Mouse (Mus musculus) stomach, embryonic 14.5 days (tissue): ENCODE data around the gene Plcb4. TPM values are rescaled to one million over a fixed set of nuclear protein-coding genes. Genes with fewer than 3 reads are reported as not detected.

ENCODE experiments used
- ATAC-seq: fragments of 200-750 bp; cut with Nextera tagmentation; 2 replicates; pipeline ENCODE4 v1.8.0; 2017; ENCODE audit warnings: low read depth, moderate TSS enrichment; ENCODE audit not compliant: insufficient number of reproducible peaks, insufficient read depth, low FRiP score
- H3K27ac ChIP-seq: fragments of 300-500 bp; sonication (generic); 2 replicates; pipeline ENCODE4 v1.5.1; 2014; ENCODE audit warnings: mild to moderate bottlenecking, low read length, moderate library complexity, mixed read lengths
- H3K27me3 ChIP-seq: fragments of 300-500 bp; sonication (generic); 2 replicates; pipeline ENCODE4 v1.6.1; 2014; ENCODE audit warnings: low read length, control low read depth, mixed read lengths; ENCODE audit not compliant: control insufficient read depth, insufficient read depth
- H3K36me3 ChIP-seq: fragments of 300-500 bp; sonication (generic); 2 replicates; pipeline ENCODE4 v1.6.1; 2014; ENCODE audit warnings: mild to moderate bottlenecking, control low read depth, low read length, moderate library complexity, mixed read lengths; ENCODE audit not compliant: control insufficient read depth, insufficient read depth
- H3K4me1 ChIP-seq: fragments of 300-500 bp; sonication (generic); 2 replicates; pipeline ENCODE4 v1.6.1; 2014; ENCODE audit warnings: low read length, control low read depth, mixed read lengths; ENCODE audit not compliant: control insufficient read depth, insufficient read depth
- H3K4me2 ChIP-seq: fragments of 300-500 bp; sonication (generic); replicated peaks from 2 replicates; pipeline ENCODE4 v1.6.1; 2014; ENCODE audit warnings: low read depth, low read length, control low read depth
- H3K4me3 ChIP-seq: fragments of 300-500 bp; sonication (generic); 2 replicates; pipeline ENCODE4 v1.5.1; 2014; ENCODE audit warnings: low read depth, low read length, control low read depth
- H3K9ac ChIP-seq: fragments of 300-500 bp; sonication (generic); replicated peaks from 2 replicates; pipeline ENCODE4 v1.6.1; 2014; ENCODE audit warnings: low read depth, mild to moderate bottlenecking, control low read depth, low read length, moderate library complexity, mixed read lengths
- H3K9me3 ChIP-seq: fragments of 300-500 bp; sonication (generic); 2 replicates; pipeline ENCODE4 v1.6.1; 2016; ENCODE audit warnings: low read depth, low read length, control low read depth; ENCODE audit not compliant: control insufficient read depth
- WGBS: fragments of 180-500 bp; shearing (Covaris S2); extraction: QIAGEN DNeasy Blood & Tissue Kit; methylation state at CpG from one replicate; pipeline ENCODE4 v1.1.7; 2014; 5-methylcytosine and 5-hydroxymethylcytosine counted together
- polyA plus RNA-seq: library from polyadenylated mRNA; unstranded; fragments of >200 nt; fragmentation: Nextera tagmentation; extraction: Ambion mirVana; gene quantifications from 2 replicates; pipeline ENCODE4 v1.2.1, GENCODE M21; 2014

The Plcb4 gene
- polyA plus RNA-seq, 1 experiment from 2014 or later, result 51.4 TPM

GRCm38 (mm10) chr2:135963089-135963488 lies 304.3 kb downstream of the Plcb4 start:
- H3K9me3 ChIP-seq, result no peaks in the 10 kb centered on the region

GRCm38 (mm10) chr2:135966871-135967557 lies 308.2 kb downstream of the Plcb4 start:
- Histone ChIP-seq H3K27me3 (no peaks in the 10 kb centered on the region), H3K36me3 (no peaks in the 10 kb centered on the region), H3K9me3 (no peaks in the 10 kb centered on the region), H3K9ac (no peak overlapping the region), H3K4me1 (no peaks in the 10 kb centered on the region), H3K4me3 (no peak overlapping the region), H3K4me2 (no peak overlapping the region), H3K27ac (no peak overlapping the region)
- 59% methylated on average over 16 of the region's 16 CpGs for WGBS
- no peak for ATAC-seq

More at GRCm38 (mm10) chr2:135963089-135963488, 304.3 kb downstream of the Plcb4 start:
- 88% methylated on average over 14 of the region's 14 CpGs for WGBS
- H3K4me1 ChIP-seq, result no peaks in the 10 kb centered on the region
- H3K36me3 ChIP-seq, result no peaks in the 10 kb centered on the region; the same call in 1 of the 2 replicates
- ATAC-seq, result no peak
- H3K9ac ChIP-seq, result no peak overlapping the region
- no peak overlapping the region for H3K27ac ChIP-seq
- H3K4me2 ChIP-seq, result no peak overlapping the region
- H3K27me3 ChIP-seq, result no peaks in the 10 kb centered on the region
- H3K4me3 ChIP-seq, result no peak overlapping the region

- Histone ChIP-seq H3K27ac (no peak overlapping the region), H3K9ac (no peak overlapping the region), H3K36me3 (no peaks in the 10 kb centered on the region), H3K4me3 (no peak overlapping the region), H3K9me3 (no peaks in the 10 kb centered on the region), H3K27me3 (no peaks in the 10 kb centered on the region), H3K4me1 (no peaks in the 10 kb centered on the region), H3K4me2 (no peak overlapping the region)
- ATAC-seq, result no peak
- whole genome bisulfite sequencing, result 92% methylated on average over 12 of the region's 12 CpGs
Measured at GRCm38 (mm10) chr2:135968159-135968558, 309.3 kb downstream of the Plcb4 start.

- H3K4me3 ChIP-seq, result no peak overlapping the region
- no peak for ATAC-seq
- no peaks in the 10 kb centered on the region for H3K4me1 ChIP-seq
- no peaks in the 10 kb centered on the region for H3K9me3 ChIP-seq
- no peaks in the 10 kb centered on the region for H3K36me3 ChIP-seq
- H3K27ac ChIP-seq, result no peak overlapping the region
- WGBS, result 93% methylated on average over 4 of the region's 4 CpGs
- H3K4me2 ChIP-seq, result no peak overlapping the region
- no peak overlapping the region for H3K9ac ChIP-seq
- H3K27me3 ChIP-seq, result no peaks in the 10 kb centered on the region
Measured at GRCm38 (mm10) chr2:135970902-135971301, 312.1 kb downstream of the Plcb4 start.

- no peaks in the 10 kb centered on the region for H3K4me1 ChIP-seq
- no peak overlapping the region for H3K9ac ChIP-seq
- WGBS, result 89% methylated on average over 9 of the region's 9 CpGs
- no peak for ATAC-seq
- H3K27ac ChIP-seq, result no peak overlapping the region
- H3K4me2 ChIP-seq, result no peak overlapping the region
- H3K9me3 ChIP-seq, result no peaks in the 10 kb centered on the region
- H3K27me3 ChIP-seq, result no peaks in the 10 kb centered on the region
- no peaks in the 10 kb centered on the region for H3K36me3 ChIP-seq
- no peak overlapping the region for H3K4me3 ChIP-seq
Measured at GRCm38 (mm10) chr2:135975978-135976377, 317.2 kb downstream of the Plcb4 start.

- no peaks in the 10 kb centered on the region for H3K27me3 ChIP-seq
- no peak for ATAC-seq
- H3K4me3 ChIP-seq, result no peak overlapping the region
- H3K9ac ChIP-seq, result no peak overlapping the region
- no peak overlapping the region for H3K4me2 ChIP-seq
- WGBS, result 51% methylated on average over 5 of the region's 5 CpGs
- no peaks in the 10 kb centered on the region for H3K4me1 ChIP-seq
- H3K36me3 ChIP-seq, result 0 out of 2 replicates have a peak, but pooled peaks cover 7% of the 10 kb centered on the region
- no peaks in the 10 kb centered on the region for H3K9me3 ChIP-seq
- H3K27ac ChIP-seq, result no peak overlapping the region
Measured at GRCm38 (mm10) chr2:135978790-135979189, 320.0 kb downstream of the Plcb4 start.

- Histone ChIP-seq H3K9ac (no peak overlapping the region), H3K36me3 (peaks cover 7% of the 10 kb centered on the region; the same call in 1 of the 2 replicates), H3K9me3 (no peaks in the 10 kb centered on the region), H3K4me1 (no peaks in the 10 kb centered on the region), H3K27me3 (no peaks in the 10 kb centered on the region), H3K27ac (no peak overlapping the region), H3K4me2 (no peak overlapping the region), H3K4me3 (no peak overlapping the region)
- no peak for ATAC-seq
- WGBS, result 14% methylated on average over 1 of the region's 1 CpGs
Measured at GRCm38 (mm10) chr2:135980428-135980827, 321.6 kb downstream of the Plcb4 start.

GRCm38 (mm10) chr2:135983972-135984371 lies 325.2 kb downstream of the Plcb4 start:
- no peak for ATAC-seq
- 76% methylated on average over 4 of the region's 4 CpGs for WGBS
- Histone ChIP-seq H3K4me3 (no peak overlapping the region), H3K9me3 (no peaks in the 10 kb centered on the region), H3K4me1 (no peaks in the 10 kb centered on the region), H3K27me3 (no peaks in the 10 kb centered on the region), H3K4me2 (no peak overlapping the region), H3K36me3 (peaks cover 7% of the 10 kb centered on the region; the same call in 1 of the 2 replicates), H3K27ac (no peak overlapping the region), H3K9ac (no peak overlapping the region)
